Mouse (Mus musculus) CH12.LX (cell line): ENCODE measurements at regions not wholly inside any gene's neighbourhood (a gene's known extent, or its start where the extent isn't known, plus 50 kb on each side); places are given as distances from the start of the nearest gene placed in this dataset.

Experiments
- CHD1 ChIP-seq: IDR thresholded peaks from 2 replicates; pipeline ENCODE4 v1.6.1; 2012; ENCODE audit warnings: low read depth, low read length, improper control_type of control experiment, inconsistent platforms
- CTCF ChIP-seq, 2 experiments: IDR thresholded peaks in 1 of 2; conservative IDR thresholded peaks in 1 of 2; 2 replicates each; pipeline ENCODE4 v1.5.1; 2011 to 2012; ENCODE audit warnings: low read depth in 2 of 2, low read length in 2 of 2, improper control_type of control experiment in 1 of 2, inconsistent platforms in 1 of 2, mild to moderate bottlenecking in 1 of 2, moderate library complexity in 1 of 2
- E2F4 ChIP-seq: IDR thresholded peaks from 2 replicates; pipeline ENCODE4 v1.6.1; 2011; ENCODE audit warnings: low read depth, low read length, improper control_type of control experiment; ENCODE audit not compliant: insufficient replicate concordance
- ETS1 ChIP-seq: conservative IDR thresholded peaks from 2 replicates; pipeline ENCODE4 v1.6.1; 2012; ENCODE audit warnings: low read depth, mild to moderate bottlenecking, inconsistent platforms, low read length, improper control_type of control experiment, moderate library complexity
- MAX ChIP-seq: IDR thresholded peaks from 2 replicates; pipeline ENCODE4 v1.6.1; 2011; ENCODE audit warnings: low read length, improper control_type of control experiment
- NELFE ChIP-seq: IDR thresholded peaks from 2 replicates; pipeline ENCODE4 v1.6.1; 2011; ENCODE audit warnings: low read depth, low read length, improper control_type of control experiment
- POLR2A ChIP-seq: IDR thresholded peaks from 2 replicates; pipeline ENCODE4 v1.6.1; 2011; ENCODE audit warnings: low read depth, mild to moderate bottlenecking, improper control_type of control experiment, low read length
- USF2 ChIP-seq: conservative IDR thresholded peaks from 2 replicates; pipeline ENCODE4 v1.6.1; 2011; ENCODE audit warnings: low read depth, low read length, improper control_type of control experiment
- ZMIZ1 ChIP-seq: IDR thresholded peaks from 2 replicates; pipeline ENCODE4 v1.6.1; 2012; ENCODE audit warnings: low read depth, mild to moderate bottlenecking, inconsistent platforms, low read length, improper control_type of control experiment

- TF ChIP-seq CTCF (conservative IDR thresholded peaks at IDR 0.05 in 1 of 2, IDR thresholded peaks at IDR 0.05 in 1 of 2; ENCODE audit: low read depth in 2 of 2, low read length in 2 of 2) (no peak), MAX (no peak), POLR2A (no peak), ZMIZ1 (no peak), ETS1 (no peak), USF2 (no peak), CHD1 (no peak), NELFE (no peak), E2F4 (no peak)
These were observed 471.8 kb upstream of the Kif2a start for GRCm38 (mm10) chr13:107493765-107494164.
